Mouse (Mus musculus): ENCODE measurements around the gene Nlk.

GRCm38 (mm10) chr11:78568827-78569226 is 128.3 kb downstream of the Nlk start:
- TF ChIP-seq POLR2A (IDR thresholded peaks at IDR 0.05; ENCODE audit: borderline replicate concordance, extremely low read depth, insufficient read depth, insufficient read length, poor library complexity, severe bottlenecking) (no peak), CTCF (IDR thresholded peaks at IDR 0.05; ENCODE audit: borderline replicate concordance, extremely low read depth, insufficient read depth, insufficient read length) (no peak)

All from brain, embryonic 14.5 days (tissue).